Mouse (Mus musculus) bone marrow, adult 2 months (tissue): ENCODE measurements at regions not wholly inside any gene's neighbourhood (a gene's known extent, or its start where the extent isn't known, plus 50 kb on each side); places are given as distances from the start of the nearest gene placed in this dataset.

ENCODE experiments used
- CTCF ChIP-seq: fragments of 200-500 bp; IDR thresholded peaks from 2 replicates; pipeline ENCODE4 v1.5.1; 2011; ENCODE audit warnings: low read length, control low read depth; ENCODE audit not compliant: control insufficient read depth, insufficient read depth
- POLR2A ChIP-seq: fragments of 200-500 bp; IDR thresholded peaks from 2 replicates; pipeline ENCODE4 v1.6.1; 2011; ENCODE audit warnings: low read depth, mild to moderate bottlenecking, control low read depth, low read length, borderline replicate concordance; ENCODE audit not compliant: control insufficient read depth

GRCm38 (mm10) chr16:77401185-77401943, 200.5 kb downstream of the Gm11146 start:
- no peak for TF ChIP-seq CTCF
- TF ChIP-seq POLR2A, result no peak
